Mouse (Mus musculus) cortical plate, adult 2 months (tissue): ENCODE results near the gene AC140267.1. TPM values are rescaled to one million over a fixed set of nuclear protein-coding genes. Genes with fewer than 3 reads are reported as not detected.
A peak's percentile ranks its signal among the peaks of the same experiment; 100 is the strongest.

ENCODE experiments used
- H3K27ac ChIP-seq: fragments of 200-500 bp; 2 replicates; pipeline ENCODE4 v1.5.1; 2012; ENCODE audit warnings: low read length, control low read depth, inconsistent platforms; ENCODE audit not compliant: insufficient read depth
- H3K4me1 ChIP-seq: fragments of 200-500 bp; 2 replicates; pipeline ENCODE4 v1.6.1; 2011; ENCODE audit warnings: low read length; ENCODE audit not compliant: control insufficient read depth, insufficient read depth
- H3K4me3 ChIP-seq: fragments of 200-500 bp; 2 replicates; pipeline ENCODE4 v1.5.1; 2011; ENCODE audit warnings: mild to moderate bottlenecking, low read length, control low read depth; ENCODE audit not compliant: insufficient read depth
- CTCF ChIP-seq: fragments of 200-500 bp; IDR thresholded peaks from 2 replicates; pipeline ENCODE4 v1.5.1; 2011; ENCODE audit warnings: mild to moderate bottlenecking, control low read depth, low read length; ENCODE audit not compliant: insufficient read depth; ENCODE audit errors: extremely low read depth
- POLR2A ChIP-seq: fragments of 200-500 bp; IDR thresholded peaks from 2 replicates; pipeline ENCODE4 v1.6.1; 2011; ENCODE audit warnings: mild to moderate bottlenecking, low read length, control low read depth; ENCODE audit not compliant: insufficient read depth; ENCODE audit errors: extremely low read depth
- polyA plus RNA-seq: library from polyadenylated mRNA; depleted of rRNA; stranded (reverse); fragments of >200 nt; gene quantifications from 2 replicates; pipeline ENCODE4 v1.2.3, GENCODE M21; 2012

Gene AC140267.1
- polyA plus RNA-seq, 1 experiment, result not detected

- H3K4me3 ChIP-seq, result no peak overlapping the region
- TF ChIP-seq CTCF (no peak), POLR2A (no peak)
- no peak overlapping the region for H3K27ac ChIP-seq
- H3K4me1 ChIP-seq, result no peaks in the 10 kb centered on the region; the same call in 1 of the 2 replicates
These were observed 23.9 kb downstream of the AC140267.1 start for GRCm38 (mm10) chr15:80259406-80260045.

- H3K27ac ChIP-seq, result no peak overlapping the region
- TF ChIP-seq CTCF, result peak; percentile 92
- TF ChIP-seq POLR2A, result no peak
- no peak overlapping the region for H3K4me3 ChIP-seq
- no peaks in the 10 kb centered on the region; the same call in 1 of the 2 replicates for H3K4me1 ChIP-seq
These were observed 25.0 kb downstream of the AC140267.1 start for GRCm38 (mm10) chr15:80260677-80261076.

GRCm38 (mm10) chr15:80261100-80261499, 25.5 kb downstream of the AC140267.1 start:
- Histone ChIP-seq H3K4me1 (no peaks in the 10 kb centered on the region; the same call in 1 of the 2 replicates), H3K4me3 (no peak overlapping the region), H3K27ac (no peak overlapping the region)
- no peak for TF ChIP-seq POLR2A
- TF ChIP-seq CTCF, result no peak

GRCm38 (mm10) chr15:80263610-80264575, 28.3 kb downstream of the AC140267.1 start, which contains the start of gene Rps19bp1:
Rps19bp1 (minus strand) TSS chr15:80264315.
- peak; percentile 62 for TF ChIP-seq POLR2A
- no peak for TF ChIP-seq CTCF
- peak within 1 kb of the TSS; percentile 55 for H3K4me3 ChIP-seq
- 0 out of 2 replicates have a peak within 1 kb of the TSS, but pooled peaks have one; percentile 4 for H3K27ac ChIP-seq
- H3K4me1 ChIP-seq, result no peaks in the 10 kb centered on the region

DNA sequence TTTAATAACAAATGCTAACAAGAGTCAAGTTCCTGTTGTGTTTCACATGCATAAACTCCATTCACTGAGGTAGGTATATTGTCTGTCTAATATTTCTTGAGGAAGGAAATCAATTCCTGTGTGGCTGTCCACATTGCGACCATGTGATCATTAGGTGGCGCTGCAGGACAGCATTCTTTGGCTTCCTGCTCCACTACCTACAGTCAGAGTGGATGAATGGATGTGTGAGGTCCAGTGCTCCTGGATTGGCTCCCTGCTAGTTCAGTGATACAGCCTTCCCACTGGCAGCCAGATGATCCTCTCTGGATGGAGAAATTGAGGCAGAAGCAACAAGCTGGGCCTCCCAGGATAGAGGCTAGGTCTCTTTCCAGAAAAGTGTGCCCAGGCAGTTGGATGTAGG, 30.6 kb downstream of the AC140267.1 start:
- H3K4me3 ChIP-seq, result no peak overlapping the region
- H3K27ac ChIP-seq, result no peak overlapping the region
- TF ChIP-seq CTCF (peak; percentile 97), POLR2A (no peak)
- no peaks in the 10 kb centered on the region for H3K4me1 ChIP-seq

DNA sequence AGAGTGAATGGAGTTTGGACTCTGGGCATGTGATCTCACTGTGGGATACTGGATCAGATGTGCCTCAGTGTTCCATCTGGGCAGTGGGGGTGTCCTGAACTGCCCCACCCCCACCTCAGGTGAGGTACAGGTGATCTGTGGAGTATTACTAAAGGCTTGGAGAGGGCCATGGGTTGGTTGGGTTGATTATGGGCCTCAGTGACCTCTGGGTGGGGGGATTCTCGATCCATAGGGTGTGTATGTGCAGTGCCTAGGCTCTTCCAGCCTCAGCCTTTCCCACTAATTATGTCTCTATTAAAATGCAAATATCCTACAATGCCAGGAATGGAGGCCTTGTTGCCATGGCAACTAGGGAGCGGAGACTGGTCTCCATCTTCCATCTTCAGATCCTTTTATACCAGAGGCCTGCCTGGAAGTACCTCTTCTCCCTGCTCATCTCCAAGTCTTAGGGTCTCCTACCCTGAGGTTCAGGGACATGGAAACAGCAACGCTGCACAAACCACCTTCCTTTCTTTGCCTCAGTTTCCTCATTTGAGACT, 36.3 kb downstream of the AC140267.1 start:
- Histone ChIP-seq H3K4me1 (peaks cover 2% of the 10 kb centered on the region; the same call in 1 of the 2 replicates), H3K27ac (no peak overlapping the region)
- TF ChIP-seq CTCF, result no peak
- no peak for TF ChIP-seq POLR2A

DNA sequence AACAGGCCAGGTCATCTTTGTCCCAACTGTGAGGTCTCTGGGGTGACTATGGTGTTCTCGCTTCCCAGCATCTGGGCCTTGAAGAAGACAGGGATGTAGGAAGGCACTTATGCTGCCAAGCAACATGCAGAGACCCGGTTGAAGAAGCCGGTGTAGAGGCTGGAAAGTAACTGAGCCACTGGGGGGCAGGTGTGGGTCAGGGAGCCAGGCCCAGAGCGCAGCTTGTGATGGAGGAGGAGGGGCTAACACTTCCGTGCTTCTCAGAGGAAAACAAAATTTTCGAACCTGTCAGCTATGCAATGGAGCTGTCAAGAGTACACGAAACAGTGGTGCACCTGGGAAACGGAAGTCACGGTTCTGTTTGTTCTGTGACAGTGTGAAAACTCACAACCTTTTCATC, 41.5 kb downstream of the AC140267.1 start:
- Histone ChIP-seq H3K4me1 (peaks cover 14% of the 10 kb centered on the region), H3K4me3 (no peak overlapping the region), H3K27ac (no peak overlapping the region)
- TF ChIP-seq CTCF, result no peak; the same call in 1 of the 2 replicates
- TF ChIP-seq POLR2A, result no peak

More for the DNA sequence above, 36.3 kb downstream of the AC140267.1 start:
- no peak overlapping the region for H3K4me3 ChIP-seq

- TF ChIP-seq CTCF (no peak), POLR2A (no peak)
- Histone ChIP-seq H3K27ac (no peak overlapping the region), H3K4me3 (no peak overlapping the region), H3K4me1 (peaks cover 12% of the 10 kb centered on the region)
These were observed 42.0 kb downstream of the AC140267.1 start for GRCm38 (mm10) chr15:80277625-80278024.

DNA sequence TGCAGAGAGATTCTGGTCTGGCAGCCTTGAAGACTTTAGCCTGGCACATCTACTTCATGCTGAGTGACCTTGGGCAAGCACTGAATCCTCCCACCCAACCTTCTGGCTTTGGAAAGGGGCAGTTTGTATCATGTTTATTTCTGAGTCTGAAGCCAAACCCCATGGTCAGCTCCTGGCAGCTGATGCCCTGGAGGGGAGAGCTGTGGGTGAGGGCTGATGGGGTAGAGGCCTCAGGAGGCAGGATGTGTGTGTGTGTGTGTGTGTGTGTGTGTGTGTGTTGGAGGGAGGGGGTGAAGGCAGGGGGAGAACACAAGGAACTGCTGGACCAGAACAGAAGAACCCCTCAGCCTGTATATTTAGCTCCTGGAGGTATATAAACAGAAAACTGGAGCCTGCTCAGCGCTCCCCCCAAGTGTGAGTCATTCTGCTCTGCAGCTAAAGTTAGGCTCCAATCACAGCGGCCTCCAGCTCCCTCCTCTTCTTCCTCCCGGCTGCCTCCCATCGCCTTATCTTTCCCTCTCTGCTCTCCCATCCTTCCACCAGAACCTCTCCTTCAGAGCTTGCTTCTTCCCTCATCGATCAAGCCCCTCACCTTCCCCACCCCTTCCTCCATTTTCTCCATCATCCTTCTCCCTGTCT, 42.6 kb downstream of the AC140267.1 start:
- H3K27ac ChIP-seq, result peak overlapping the region; percentile 84
- TF ChIP-seq CTCF (no peak), POLR2A (peak; percentile 95)
- H3K4me1 ChIP-seq, result peaks cover 12% of the 10 kb centered on the region
- H3K4me3 ChIP-seq, result peak overlapping the region; percentile 40
